Mouse (Mus musculus): ENCODE measurements around the gene Tssc4. TPM values are rescaled to one million over a fixed set of nuclear protein-coding genes. Genes with fewer than 3 reads are reported as not detected.

Gene Tssc4
- total and polyA plus RNA-seq, 3 experiments = 44.1 to 55.1 (median 49.8) TPM

GRCm38 (mm10) chr7:143082024-143082423, 13.0 kb downstream of the Tssc4 start:
- TF ChIP-seq MXI1 (IDR thresholded peaks at IDR 0.05; ENCODE audit: low read depth, low read length) (peak; percentile 68; the same call in 1 of the 2 replicates), SMC3 (IDR thresholded peaks at IDR 0.05; ENCODE audit: low read depth, low read length) (peak; percentile 10; the same call in 1 of the 2 replicates), EP300 (IDR thresholded peaks at IDR 0.05; ENCODE audit: low read length) (no peak), ELF1 (IDR thresholded peaks at IDR 0.05; ENCODE audit: low read depth, low read length) (peak; percentile 62), USF2 (conservative IDR thresholded peaks at IDR 0.05; ENCODE audit: low read depth, low read length) (peak; percentile 44), ZC3H11A (IDR thresholded peaks at IDR 0.05; ENCODE audit: low read depth, low read length) (no peak), MAX (IDR thresholded peaks at IDR 0.05; ENCODE audit: low read length) (peak; percentile 92), MAFK (IDR thresholded peaks at IDR 0.05; ENCODE audit: insufficient replicate concordance, low read length) (no peak), CTCF (conservative IDR thresholded peaks at IDR 0.05 in 1 of 2, IDR thresholded peaks at IDR 0.05 in 1 of 2; ENCODE audit: low read depth in 2 of 2, low read length in 2 of 2) (peak in 1 of 2 experiments; percentile 44; a peak in 2 of 4 replicates), USF1 (IDR thresholded peaks at IDR 0.05; ENCODE audit: low read depth, low read length) (peak; percentile 69), ETS1 (conservative IDR thresholded peaks at IDR 0.05; ENCODE audit: low read depth, low read length) (peak; percentile 32; the same call in 1 of the 2 replicates)
- in situ Hi-C loops (cut with MboI; ENCODE audit: low pct_ligation_motif_present, low pct_unique_long_range_greater_than_20kb, low sequenced_read_pairs) = no loop called here
- dilution Hi-C loops (cut with MboI; ENCODE audit: extremely low pct_ligation_motif_present, extremely low pct_unique_long_range_greater_than_20kb, low sequenced_read_pairs) = no loop called here
- Histone ChIP-seq H3K4me1 (ENCODE audit: control insufficient read depth in 1 of 2, insufficient read depth in 2 of 2) (peaks cover 10 to 37% of the 10 kb centered on the region in 2 experiments), H3K27ac (ENCODE audit: insufficient read depth, low read depth) (no peak overlapping the region), H3K4me2 (ENCODE audit: insufficient read depth, low read depth, poor library complexity, severe bottlenecking) (no peak overlapping the region), H3K4me3 (replicated peaks in 1 of 3; ENCODE audit: low read depth in 2 of 3, low read length in 2 of 3, poor library complexity in 1 of 3) (no peak overlapping the region), H3K9me3 (replicated peaks; ENCODE audit: low read length) (no peaks in the 10 kb centered on the region), H3K36me3 (replicated peaks in 1 of 2; ENCODE audit: control insufficient read depth in 1 of 2, insufficient read depth in 1 of 2, low read length in 1 of 2) (peaks cover 0 to 5% of the 10 kb centered on the region in 2 experiments), H3K79me2 (replicated peaks; ENCODE audit: control insufficient read depth, extremely low read depth, insufficient read depth, poor library complexity, severe bottlenecking) (no peaks in the 10 kb centered on the region), H3K9ac (ENCODE audit: insufficient read depth, low read depth) (no peak overlapping the region), H3K27me3 (replicated peaks) (no peaks in the 10 kb centered on the region)
- DNase-seq (ENCODE audit: extremely low read depth) = peak; percentile 69

DNA sequence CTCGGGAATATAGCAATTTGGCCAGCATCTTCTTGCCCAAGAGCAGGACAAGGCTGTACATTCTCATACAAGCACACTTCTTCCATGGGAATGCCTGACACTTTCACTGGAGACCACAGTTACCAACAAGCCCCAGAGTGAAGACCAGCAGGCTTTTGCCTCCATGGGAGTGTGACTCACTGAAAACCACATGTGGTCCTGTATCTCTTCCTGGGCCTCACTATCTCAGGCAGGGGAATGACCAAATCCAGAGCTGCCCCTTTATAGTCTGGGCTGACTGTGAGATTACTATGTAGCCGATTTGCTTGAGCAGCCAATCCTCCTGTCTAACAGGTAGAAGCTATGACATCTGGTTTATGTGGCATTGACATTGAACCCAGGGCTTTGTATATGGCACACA, 14.7 kb downstream of the Tssc4 start:
- TF ChIP-seq MAZ (IDR thresholded peaks at IDR 0.05; ENCODE audit: low read depth, low read length) (no peak), SMC3 (IDR thresholded peaks at IDR 0.05; ENCODE audit: low read depth, low read length) (no peak), PAX5 (IDR thresholded peaks at IDR 0.05; ENCODE audit: low read length) (no peak), ZKSCAN1 (IDR thresholded peaks at IDR 0.05; ENCODE audit: borderline replicate concordance, low read depth, low read length) (no peak), JUN (IDR thresholded peaks at IDR 0.05; ENCODE audit: insufficient read depth, low read depth, low read length) (no peak), MEF2A (IDR thresholded peaks at IDR 0.05; ENCODE audit: borderline replicate concordance, low read depth, low read length) (no peak), CTCF (conservative IDR thresholded peaks at IDR 0.05 in 1 of 2, IDR thresholded peaks at IDR 0.05 in 1 of 2; ENCODE audit: low read depth in 2 of 2, low read length in 2 of 2) (no peak), MAFK (IDR thresholded peaks at IDR 0.05; ENCODE audit: insufficient replicate concordance, low read length) (no peak), MXI1 (IDR thresholded peaks at IDR 0.05; ENCODE audit: low read depth, low read length) (no peak), BHLHE40 (IDR thresholded peaks at IDR 0.05; ENCODE audit: low read depth, low read length) (no peak), NRF1 (IDR thresholded peaks at IDR 0.05; ENCODE audit: low read depth, low read length) (no peak), MYC (IDR thresholded peaks at IDR 0.05; ENCODE audit: low read depth, low read length) (no peak), HCFC1 (IDR thresholded peaks at IDR 0.05; ENCODE audit: low read depth, low read length) (no peak), RCOR1 (conservative IDR thresholded peaks at IDR 0.05; ENCODE audit: low read depth, low read length) (no peak), SIN3A (IDR thresholded peaks at IDR 0.05; ENCODE audit: low read length) (no peak)
- in situ Hi-C loops (cut with MboI; ENCODE audit: low pct_ligation_motif_present, low pct_unique_long_range_greater_than_20kb, low sequenced_read_pairs) (no loop called here), dilution Hi-C loops (cut with MboI; ENCODE audit: extremely low pct_ligation_motif_present, extremely low pct_unique_long_range_greater_than_20kb, low sequenced_read_pairs) (no loop called here)

More for the DNA sequence above, 14.7 kb downstream of the Tssc4 start:
- Histone ChIP-seq H3K9ac (ENCODE audit: insufficient read depth, low read depth) (no peak overlapping the region), H3K27me3 (replicated peaks) (peaks cover 3% of the 10 kb centered on the region), H3K4me1 (ENCODE audit: control insufficient read depth in 1 of 2, insufficient read depth in 2 of 2) (peaks cover 10 to 39% of the 10 kb centered on the region in 2 experiments), H3K79me2 (replicated peaks; ENCODE audit: control insufficient read depth, extremely low read depth, insufficient read depth, poor library complexity, severe bottlenecking) (no peaks in the 10 kb centered on the region), H3K36me3 (replicated peaks in 1 of 2; ENCODE audit: control insufficient read depth in 1 of 2, insufficient read depth in 1 of 2, low read length in 1 of 2) (peaks cover 0 to 5% of the 10 kb centered on the region in 2 experiments), H3K4me2 (ENCODE audit: insufficient read depth, low read depth, poor library complexity, severe bottlenecking) (no peak overlapping the region), H3K9me3 (replicated peaks; ENCODE audit: low read length) (no peaks in the 10 kb centered on the region), H3K27ac (ENCODE audit: insufficient read depth, low read depth) (no peak overlapping the region), H3K4me3 (replicated peaks in 1 of 3; ENCODE audit: low read depth in 2 of 3, low read length in 2 of 3, poor library complexity in 1 of 3) (no peak overlapping the region)
- no peak for DNase-seq (ENCODE audit: extremely low read depth)
